Mouse (Mus musculus) ES-Bruce4 (cell line): Measurements from ENCODE around the gene Dcakd.

Source experiments
- CTCF ChIP-seq: IDR thresholded peaks from one replicate; pipeline ENCODE4 v1.8.1; 2011; ENCODE audit warnings: low read depth, low read length
- POLR2A ChIP-seq: IDR thresholded peaks from one replicate; pipeline ENCODE4 v1.8.1; 2011; ENCODE audit warnings: low read length; ENCODE audit not compliant: insufficient read depth

DNA sequence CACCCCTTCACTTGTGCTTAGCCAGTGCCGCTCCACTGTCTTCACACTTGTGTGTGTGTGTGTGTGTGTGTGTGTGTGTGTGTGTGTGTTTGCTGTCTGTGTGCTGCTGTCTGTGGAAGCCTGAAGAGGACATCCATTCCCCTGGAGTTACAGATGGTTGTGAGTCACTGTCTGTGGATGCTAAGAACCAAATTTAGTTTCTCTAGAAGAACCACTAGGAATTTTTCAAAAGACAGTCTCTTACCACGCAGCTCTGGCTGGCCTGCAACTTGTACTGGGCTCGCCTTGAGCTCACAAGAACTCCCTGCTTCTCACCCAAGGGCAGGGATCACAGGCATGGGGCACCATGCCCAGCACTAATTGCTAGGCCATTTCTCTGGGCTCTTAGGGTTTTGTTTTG, 4.9 kb upstream of the Dcakd start:
- TF ChIP-seq CTCF, result no peak
- no peak for TF ChIP-seq POLR2A
